Mouse (Mus musculus): ENCODE measurements at regions not wholly inside any gene's neighbourhood (a gene's known extent, or its start where the extent isn't known, plus 50 kb on each side); places are given as distances from the start of the nearest gene placed in this dataset.
A peak's percentile ranks its signal among the peaks of the same experiment; 100 is the strongest.

- no peak overlapping the region for H3K4me3 ChIP-seq (ENCODE audit: insufficient read depth, low read depth, low read length)
- H3K36me3 ChIP-seq (ENCODE audit: control insufficient read depth, insufficient read depth, low read length), result no peaks in the 10 kb centered on the region
- 74% methylated on average over 6 of the region's 6 CpGs for WGBS
- H3K27ac ChIP-seq (replicated peaks; ENCODE audit: insufficient read depth, low read depth, low read length), result no peak overlapping the region
- TF ChIP-seq POLR2A (IDR thresholded peaks at IDR 0.05; ENCODE audit: extremely low read depth, insufficient read depth, low read length) (no peak), CTCF (IDR thresholded peaks at IDR 0.05; ENCODE audit: low read depth, low read length) (peak; percentile 76)
- no peak overlapping the region for H3K9ac ChIP-seq (ENCODE audit: low read depth, low read length)
- 0 out of 2 replicates have a peak, but pooled peaks cover 1% of the 10 kb centered on the region for H3K4me1 ChIP-seq (ENCODE audit: control insufficient read depth, insufficient read depth, low read length)
- peak; percentile 45 for DNase-seq (ENCODE audit: extremely low read depth, low read depth, low spot score)
- no peaks in the 10 kb centered on the region for H3K79me2 ChIP-seq (ENCODE audit: control insufficient read depth, insufficient read depth, low read length)
- no peaks in the 10 kb centered on the region for H3K27me3 ChIP-seq (ENCODE audit: control insufficient read depth, insufficient read depth, low read length)
These were observed 109.6 kb downstream of the 1810010D01Rik start for GRCm38 (mm10) chr7:145098335-145098734.

- Histone ChIP-seq H3K36me3 (ENCODE audit: control insufficient read depth, insufficient read depth, low read length) (no peaks in the 10 kb centered on the region), H3K27me3 (ENCODE audit: control insufficient read depth, insufficient read depth, low read length) (no peaks in the 10 kb centered on the region), H3K4me3 (ENCODE audit: insufficient read depth, low read depth, low read length) (no peak overlapping the region), H3K79me2 (ENCODE audit: control insufficient read depth, insufficient read depth, low read length) (no peaks in the 10 kb centered on the region), H3K4me1 (ENCODE audit: control insufficient read depth, insufficient read depth, low read length) (no peaks in the 10 kb centered on the region), H3K27ac (replicated peaks; ENCODE audit: insufficient read depth, low read depth, low read length) (no peak overlapping the region), H3K9ac (ENCODE audit: low read depth, low read length) (no peak overlapping the region)
- no peak for DNase-seq (ENCODE audit: extremely low read depth, low read depth, low spot score)
- no peak for TF ChIP-seq POLR2A (IDR thresholded peaks at IDR 0.05; ENCODE audit: extremely low read depth, insufficient read depth, low read length)
- no peak for TF ChIP-seq CTCF (IDR thresholded peaks at IDR 0.05; ENCODE audit: low read depth, low read length)
- 80% methylated on average over 7 of the region's 7 CpGs for WGBS
These were observed 113.8 kb downstream of the 1810010D01Rik start for GRCm38 (mm10) chr7:145094134-145094526.

- H3K36me3 ChIP-seq (ENCODE audit: control insufficient read depth, insufficient read depth, low read length), result no peaks in the 10 kb centered on the region
- TF ChIP-seq POLR2A (IDR thresholded peaks at IDR 0.05; ENCODE audit: extremely low read depth, insufficient read depth, low read length), result no peak
- no peak for TF ChIP-seq CTCF (IDR thresholded peaks at IDR 0.05; ENCODE audit: low read depth, low read length)
- no peaks in the 10 kb centered on the region for H3K4me1 ChIP-seq (ENCODE audit: control insufficient read depth, insufficient read depth, low read length)
- no peak overlapping the region for H3K4me3 ChIP-seq (ENCODE audit: insufficient read depth, low read depth, low read length)
- H3K79me2 ChIP-seq (ENCODE audit: control insufficient read depth, insufficient read depth, low read length), result no peaks in the 10 kb centered on the region
- H3K9ac ChIP-seq (ENCODE audit: low read depth, low read length), result no peak overlapping the region
- H3K27ac ChIP-seq (replicated peaks; ENCODE audit: insufficient read depth, low read depth, low read length), result no peak overlapping the region
- WGBS, result 54% methylated on average over 3 of the region's 3 CpGs
- no peaks in the 10 kb centered on the region for H3K27me3 ChIP-seq (ENCODE audit: control insufficient read depth, insufficient read depth, low read length)
- no peak for DNase-seq (ENCODE audit: extremely low read depth, low read depth, low spot score)
These were observed 114.3 kb downstream of the 1810010D01Rik start for GRCm38 (mm10) chr7:145093417-145094133.

GRCm38 (mm10) chr7:145092392-145093176, 115.3 kb downstream of the 1810010D01Rik start:
- no peak for DNase-seq (ENCODE audit: extremely low read depth, low read depth, low spot score)
- WGBS, result 42% methylated on average over 6 of the region's 6 CpGs
- Histone ChIP-seq H3K79me2 (ENCODE audit: control insufficient read depth, insufficient read depth, low read length) (no peaks in the 10 kb centered on the region), H3K4me3 (ENCODE audit: insufficient read depth, low read depth, low read length) (no peak overlapping the region), H3K27me3 (ENCODE audit: control insufficient read depth, insufficient read depth, low read length) (no peaks in the 10 kb centered on the region), H3K36me3 (ENCODE audit: control insufficient read depth, insufficient read depth, low read length) (no peaks in the 10 kb centered on the region), H3K27ac (replicated peaks; ENCODE audit: insufficient read depth, low read depth, low read length) (no peak overlapping the region), H3K4me1 (ENCODE audit: control insufficient read depth, insufficient read depth, low read length) (peaks cover 8% of the 10 kb centered on the region; the same call in 1 of the 2 replicates), H3K9ac (ENCODE audit: low read depth, low read length) (no peak overlapping the region)
- TF ChIP-seq POLR2A (IDR thresholded peaks at IDR 0.05; ENCODE audit: extremely low read depth, insufficient read depth, low read length) (no peak), CTCF (IDR thresholded peaks at IDR 0.05; ENCODE audit: low read depth, low read length) (no peak)

- 88% methylated on average over 4 of the region's 4 CpGs for WGBS
- TF ChIP-seq CTCF (IDR thresholded peaks at IDR 0.05; ENCODE audit: low read depth, low read length) (no peak), POLR2A (IDR thresholded peaks at IDR 0.05; ENCODE audit: extremely low read depth, insufficient read depth, low read length) (no peak)
- DNase-seq (ENCODE audit: extremely low read depth, low read depth, low spot score), result no peak
- no peak overlapping the region for H3K9ac ChIP-seq (ENCODE audit: low read depth, low read length)
- peaks cover 9% of the 10 kb centered on the region; the same call in 1 of the 2 replicates for H3K4me1 ChIP-seq (ENCODE audit: control insufficient read depth, insufficient read depth, low read length)
- H3K4me3 ChIP-seq (ENCODE audit: insufficient read depth, low read depth, low read length), result no peak overlapping the region
- no peak overlapping the region for H3K27ac ChIP-seq (replicated peaks; ENCODE audit: insufficient read depth, low read depth, low read length)
- H3K27me3 ChIP-seq (ENCODE audit: control insufficient read depth, insufficient read depth, low read length), result no peaks in the 10 kb centered on the region
- H3K36me3 ChIP-seq (ENCODE audit: control insufficient read depth, insufficient read depth, low read length), result no peaks in the 10 kb centered on the region
- H3K79me2 ChIP-seq (ENCODE audit: control insufficient read depth, insufficient read depth, low read length), result no peaks in the 10 kb centered on the region
These were observed 117.1 kb downstream of the 1810010D01Rik start for GRCm38 (mm10) chr7:145090849-145091248.

All from liver, adult 2 months (tissue).